Mouse (Mus musculus) liver, embryonic 14.5 days (tissue): ENCODE data around the gene Cep95.

Experiments
- CTCF ChIP-seq: IDR thresholded peaks from 2 replicates; pipeline ENCODE4 v1.5.1; 2016; ENCODE audit warnings: antibody characterized with exemption, low read depth, control low read depth
- EP300 ChIP-seq: IDR thresholded peaks from 2 replicates; pipeline ENCODE4 v1.6.1; 2016; ENCODE audit warnings: antibody characterized with exemption, low read depth

GRCm38 (mm10) chr11:106780590-106781220 lies 8.3 kb upstream of the Cep95 start:
- TF ChIP-seq CTCF (no peak), EP300 (no peak)
